Mouse (Mus musculus) spleen, adult 18-20 months (tissue): ENCODE results near the gene Vwf.

Experiments used
- DNase-seq, 2 experiments: peaks; one replicate each; pipeline ENCODE4 v3.0.0; 2022; ENCODE audit warnings: mixed read lengths in 2 of 2

The Vwf gene

DNA sequence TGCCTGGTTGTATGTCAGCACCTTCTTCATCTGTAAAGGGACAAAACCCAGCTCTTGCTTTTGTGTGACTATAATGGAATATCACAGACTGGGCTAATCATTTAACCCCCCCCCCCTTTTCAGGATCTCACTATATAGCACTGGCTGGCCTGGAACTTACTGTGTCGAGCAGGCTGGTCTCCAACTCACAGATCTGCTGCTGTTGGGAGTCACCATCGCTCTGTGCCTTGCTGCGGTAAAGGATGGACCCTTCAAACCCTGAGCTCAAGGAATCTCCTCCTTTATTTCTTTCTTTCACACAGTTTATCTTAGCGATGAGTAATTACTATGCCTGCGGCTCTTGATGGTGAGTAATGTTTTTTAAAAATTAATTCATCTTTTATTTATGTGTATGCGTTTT lies at the start of gene Vwf:
TSS of gene Vwf (plus strand) at position 301 of the 400 bp plus-strand sequence.
- no peak for DNase-seq

DNA sequence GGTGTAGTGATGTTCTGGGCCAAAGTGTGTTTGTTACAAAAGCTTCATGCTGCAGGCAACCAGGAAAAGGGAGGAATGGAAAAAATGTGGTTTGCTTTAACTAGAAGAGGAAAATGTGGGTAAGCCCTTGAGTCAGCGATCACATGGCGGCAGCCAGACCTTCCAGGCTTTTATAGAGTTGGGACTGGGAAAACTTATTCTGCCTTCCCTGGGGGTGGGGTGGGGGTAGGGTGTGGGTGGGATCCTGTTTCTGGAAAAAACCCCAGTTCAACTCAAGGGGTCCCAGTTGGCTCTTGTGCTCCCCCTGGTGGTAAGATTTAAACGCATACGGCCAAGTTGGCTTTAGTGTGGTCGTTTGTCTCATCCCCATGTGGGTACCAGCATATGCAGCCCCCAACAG lies 48.5 kb upstream of the Vwf start:
- no peak for DNase-seq

- DNase-seq = no peak
Observed at GRCm38 (mm10) chr6:125503186-125503802, 43.3 kb upstream of the Vwf start.

GRCm38 (mm10) chr6:125504622-125505355 lies 41.8 kb upstream of the Vwf start:
- no peak for DNase-seq

DNA sequence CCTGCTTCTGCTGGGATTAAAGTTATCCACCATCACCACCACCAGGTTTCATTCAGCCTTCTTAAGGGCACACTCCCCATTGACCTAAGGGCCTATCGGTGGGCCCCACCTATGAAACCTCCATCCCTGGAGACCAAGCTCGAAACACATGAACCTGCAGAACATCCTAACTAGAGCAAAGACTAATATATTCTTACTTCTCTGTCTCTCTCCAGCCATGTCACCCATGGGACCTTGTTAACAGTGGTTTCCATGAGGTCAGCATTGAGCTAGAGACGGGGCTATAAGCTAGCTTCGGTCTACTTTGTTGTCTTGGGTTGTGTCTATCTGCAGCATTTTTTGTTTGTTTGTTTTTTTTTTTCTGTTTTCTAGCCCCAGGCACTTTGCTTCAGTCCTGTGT lies 40.1 kb upstream of the Vwf start:
- no peak for DNase-seq

GRCm38 (mm10) chr6:125509783-125510182 lies 36.8 kb upstream of the Vwf start:
- DNase-seq = no peak

GRCm38 (mm10) chr6:125510645-125511044 lies 35.9 kb upstream of the Vwf start:
- DNase-seq = no peak

DNA sequence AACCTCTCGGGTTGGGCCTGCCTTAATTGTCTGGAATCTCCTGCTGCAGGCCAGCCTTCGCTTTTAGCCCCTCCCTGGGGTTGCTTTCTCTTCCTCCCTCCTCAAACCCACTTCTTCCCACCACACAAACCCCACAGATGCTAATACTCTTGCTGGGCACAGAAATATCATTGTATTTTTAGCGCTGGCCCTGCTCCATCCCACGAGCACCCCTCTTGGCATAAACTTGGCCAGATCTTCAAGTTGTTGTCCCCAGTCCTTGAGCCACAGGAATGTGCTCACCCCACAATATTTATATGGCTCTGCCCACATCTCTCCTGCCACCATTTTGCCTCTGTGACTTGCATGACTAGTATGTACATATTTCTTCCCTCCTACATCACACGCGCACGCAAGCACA lies 35.4 kb upstream of the Vwf start:
- no peak for DNase-seq

- DNase-seq = no peak
Observed at GRCm38 (mm10) chr6:125512950-125513596, 33.5 kb upstream of the Vwf start.

DNA sequence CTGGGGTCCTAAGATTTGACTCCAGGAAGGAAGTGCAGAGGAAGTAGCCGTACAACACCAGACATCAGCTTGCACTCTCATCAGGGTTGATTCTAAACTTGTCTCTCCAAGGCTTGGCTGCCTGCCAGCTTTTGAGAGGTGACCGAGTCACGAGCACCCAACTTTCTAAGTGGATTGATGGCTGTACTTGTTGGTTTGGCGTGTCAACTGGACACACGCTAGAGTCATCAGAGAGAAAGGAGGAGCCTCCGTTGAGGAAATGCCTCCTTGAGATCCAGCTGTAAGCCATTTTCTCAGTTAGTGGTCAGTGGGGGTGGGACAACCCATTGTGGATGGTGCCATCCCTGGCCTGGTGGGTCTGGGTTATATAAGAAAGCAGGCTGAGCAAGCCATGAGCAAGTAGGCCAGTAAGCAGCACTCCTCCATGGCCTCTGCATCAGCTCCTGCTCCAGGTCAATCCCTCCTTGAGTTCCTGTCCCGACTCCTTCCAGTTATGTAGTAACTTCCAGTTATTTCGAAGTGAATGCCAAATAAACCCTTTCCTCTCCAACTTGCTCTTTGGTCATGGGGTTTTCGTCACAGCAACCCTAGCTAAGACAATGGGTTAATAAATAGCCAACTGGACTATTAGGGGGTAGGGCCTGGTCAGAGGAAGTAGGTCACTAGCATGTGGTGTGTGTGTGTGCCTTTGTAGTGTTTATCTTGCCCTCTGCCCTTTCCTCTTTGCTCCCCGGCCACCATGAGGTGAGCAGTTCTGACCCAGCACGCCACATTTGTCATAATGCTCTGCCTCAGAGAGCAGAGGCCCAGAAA lies 30.9 kb upstream of the Vwf start:
- no peak for DNase-seq

DNA sequence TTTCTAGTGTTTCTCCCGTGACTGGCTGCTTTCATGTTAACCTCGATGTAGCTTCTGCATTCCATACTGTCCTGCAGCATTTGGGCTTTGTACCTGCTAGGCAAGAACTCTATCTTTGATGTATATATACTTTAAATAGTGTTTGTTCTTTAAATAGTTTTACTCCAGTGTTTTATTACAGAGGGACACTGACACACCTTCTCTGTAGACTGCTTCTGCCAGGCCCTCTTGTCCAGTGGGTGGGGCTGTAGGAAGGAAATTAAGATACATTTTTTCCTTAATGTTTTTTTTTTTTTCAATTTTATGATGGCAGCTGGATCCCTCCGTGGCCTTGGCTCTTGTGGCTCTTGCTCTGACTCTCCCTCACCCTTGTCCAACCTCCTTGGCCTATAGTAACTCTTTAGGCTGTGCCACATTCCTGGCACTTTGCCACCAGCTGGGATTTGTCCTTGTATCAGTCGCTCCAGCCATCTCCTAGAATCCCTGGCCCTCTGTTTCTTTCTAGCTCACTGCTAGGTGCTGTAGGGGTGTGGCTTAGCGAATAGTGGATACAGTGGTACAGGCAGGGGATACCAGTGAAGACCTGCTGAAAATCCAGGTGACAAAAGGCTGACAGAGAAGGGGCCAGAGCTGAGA lies 24.9 kb upstream of the Vwf start:
- no peak for DNase-seq

DNA sequence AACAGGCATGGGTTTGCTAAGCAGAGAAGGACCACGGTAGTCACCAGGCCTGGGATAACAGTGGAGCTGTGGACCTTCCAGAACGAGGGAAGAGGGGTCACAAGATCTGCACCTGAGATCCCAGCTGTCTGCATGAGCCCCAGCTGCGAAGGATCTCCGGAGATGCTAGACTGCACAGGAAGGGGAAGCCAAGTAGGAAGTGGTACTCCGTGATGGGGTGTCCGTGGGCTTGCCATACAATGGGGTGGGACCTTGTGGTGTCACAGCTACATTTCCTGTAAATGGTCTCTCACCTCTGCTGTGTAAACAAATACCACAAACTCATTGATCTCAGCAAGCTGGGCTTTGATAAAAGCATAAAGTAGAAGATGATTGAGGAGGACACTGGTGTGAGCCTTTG lies 22.5 kb upstream of the Vwf start:
- no peak for DNase-seq

DNA sequence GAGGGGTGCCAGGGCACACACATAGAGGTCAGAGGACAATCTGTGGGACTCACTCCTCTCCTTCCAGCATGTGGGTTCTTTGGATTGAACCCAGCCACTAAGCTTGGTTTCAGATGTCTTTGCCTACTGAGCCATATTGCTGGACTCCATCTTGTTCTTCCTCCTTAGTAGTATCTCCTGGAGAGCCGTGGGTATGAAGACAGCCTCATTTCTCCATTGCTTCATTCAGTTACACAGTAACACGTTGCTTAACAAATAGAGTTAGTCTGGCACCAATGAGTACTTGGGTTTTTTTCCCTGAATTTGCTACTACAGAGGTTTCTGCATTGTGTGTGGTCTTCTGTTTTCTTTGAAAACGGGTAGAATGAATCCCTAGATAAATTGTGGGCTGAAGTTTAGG lies 20.5 kb upstream of the Vwf start:
- no peak for DNase-seq

- DNase-seq = no peak
Observed at GRCm38 (mm10) chr6:125528614-125529200, 17.9 kb upstream of the Vwf start.

- no peak for DNase-seq
Observed at GRCm38 (mm10) chr6:125529479-125529878, 17.1 kb upstream of the Vwf start.

DNA sequence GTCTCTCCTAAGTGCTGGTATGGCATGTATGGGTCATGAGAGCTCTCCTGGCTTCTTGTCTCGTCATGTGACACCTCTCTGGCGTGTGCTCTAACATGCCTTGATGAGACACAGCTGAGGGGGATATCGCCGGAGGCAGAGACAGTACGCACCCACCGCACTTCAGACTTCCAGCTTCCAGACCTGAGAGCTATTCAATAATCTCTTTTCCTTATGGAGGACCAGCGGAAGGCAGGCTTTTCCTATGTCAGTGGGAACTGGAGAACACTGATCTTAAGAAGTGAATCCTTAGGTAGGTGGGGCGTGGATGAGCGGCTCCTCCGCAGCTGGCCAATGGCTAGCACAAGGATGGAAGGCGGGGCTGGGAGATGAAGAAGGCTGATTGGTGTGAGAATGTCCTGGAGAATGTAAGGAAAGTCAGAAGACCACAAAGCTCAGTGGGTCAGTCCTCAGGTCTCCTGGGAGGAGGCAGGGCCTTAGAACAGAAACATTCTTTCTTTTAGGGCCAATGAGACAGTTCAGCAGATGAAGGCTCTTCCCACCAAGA lies 13.4 kb upstream of the Vwf start:
- DNase-seq = no peak

GRCm38 (mm10) chr6:125534990-125535389 lies 11.6 kb upstream of the Vwf start:
- no peak for DNase-seq

- DNase-seq = no peak
Observed at GRCm38 (mm10) chr6:125538469-125538868, 8.1 kb upstream of the Vwf start.

GRCm38 (mm10) chr6:125539423-125539822 lies 7.2 kb upstream of the Vwf start:
- no peak for DNase-seq

DNA sequence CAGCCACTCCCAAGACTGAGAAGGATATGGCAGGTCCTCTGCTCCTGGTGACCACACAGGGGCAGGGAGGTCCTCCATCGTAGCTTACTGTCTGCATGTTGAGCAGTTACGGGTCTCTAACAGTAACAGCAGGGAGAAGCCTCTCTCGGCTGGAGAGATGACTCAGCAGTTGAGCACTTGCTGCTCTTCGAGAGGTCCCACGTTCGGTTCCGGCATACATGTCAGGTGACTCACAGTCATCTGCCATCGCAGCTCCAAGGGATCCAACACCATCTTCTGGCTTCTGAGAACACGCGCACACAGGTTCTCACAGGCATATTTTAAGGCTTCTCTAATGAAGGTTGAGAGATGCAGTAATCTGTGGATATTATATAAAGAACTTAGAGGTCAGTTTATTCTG lies 6.4 kb upstream of the Vwf start:
- DNase-seq = no peak

- DNase-seq = no peak
Observed at GRCm38 (mm10) chr6:125540826-125541225, 5.7 kb upstream of the Vwf start.

- DNase-seq = no peak
Observed at GRCm38 (mm10) chr6:125541296-125541695, 5.3 kb upstream of the Vwf start.
